In the genomic region with DNA sequence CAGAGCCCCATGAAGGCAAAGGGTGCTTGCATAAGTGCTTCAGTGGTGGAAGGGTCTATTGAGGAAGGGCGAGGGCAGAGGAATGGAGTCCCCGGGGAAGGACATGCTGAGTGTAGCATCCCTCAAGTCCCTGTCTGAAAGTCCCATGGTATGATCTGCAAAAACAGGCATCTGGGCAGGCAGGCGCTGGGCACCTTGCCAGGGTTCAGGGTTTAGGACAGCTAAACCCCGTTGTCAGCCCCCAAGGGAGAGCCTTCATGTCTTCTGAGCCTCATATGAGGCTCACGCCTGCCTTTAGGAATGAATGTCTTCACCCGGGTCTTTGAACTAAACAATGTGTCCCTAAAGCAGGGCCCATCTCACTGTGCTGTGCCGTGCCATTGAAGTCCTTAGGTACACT, we compare ENCODE assay signal across 29 mouse cellular contexts. TPM values are rescaled to one million over a fixed set of nuclear protein-coding genes. Genes with fewer than 3 reads are reported as not detected.
DNase-seq lines count a peak whose midpoint lies in the region; ATAC-seq and TF ChIP-seq lines count a peak whose summit lies in the region.
"Had no signal": no experiment of that assay in that cellular context is flagged by ENCODE, and none has a peak within 500 bp of the region (broad histone marks: within the 10 kb centered on the region; RNA-seq: fewer than 3 reads in every experiment).

No protein-coding gene starts in this region.

- no peak for ATAC-seq in kidney, embryonic 15.5 days (replicated peaks; ENCODE audit: low FRiP score)
- ATAC-seq in lung, embryonic 14.5 days (ENCODE audit: insufficient read depth): no peak
- ATAC-seq: forebrain, embryonic 16.5 days; inflammation-experienced regulatory T-cells, adult 6 months; midbrain, embryonic 13.5 days had no signal

- no peak overlapping the region for H3K4me3 ChIP-seq in gastrocnemius, adult 2 months
- no peak overlapping the region for H3K4me3 ChIP-seq in kidney, embryonic 15.5 days (replicated peaks)
- H3K4me3 ChIP-seq in lung, embryonic 14.5 days (ENCODE audit: low read depth, low read length): no peak overlapping the region
- H3K4me3 ChIP-seq in lung, adult 2 months (replicated peaks; ENCODE audit: extremely low read depth, low read depth, low read length): no peak overlapping the region
- H3K4me3 ChIP-seq: erythroblast, embryonic 14.5 days; heart, adult 2 months; heart, embryonic 13.5 days; hindbrain, embryonic 10.5 days; hindbrain, embryonic 15.5 days; limb, embryonic 12.5 days; liver, embryonic 15.5 days; midbrain, embryonic 13.5 days; neural tube, embryonic 13.5 days had no signal

- no peak overlapping the region for H3K27ac ChIP-seq in gastrocnemius, adult 2 months
- no peak overlapping the region for H3K27ac ChIP-seq in kidney, embryonic 15.5 days
- H3K27ac ChIP-seq in lung, embryonic 14.5 days (ENCODE audit: low read depth): no peak overlapping the region
- H3K27ac ChIP-seq: heart, adult 2 months; heart, embryonic 13.5 days; hindbrain, embryonic 10.5 days; hindbrain, embryonic 15.5 days; limb, embryonic 12.5 days; liver, embryonic 15.5 days; macrophage; midbrain, embryonic 13.5 days; neural tube, embryonic 13.5 days had no signal

- intact Hi-C loops in gastrocnemius, adult 2 months (cut with DNase I): loop anchor here (5.0 kb wide), 1 partner anchor 72 kb away; no protein-coding TSS in a partner anchor

- no peak for TF ChIP-seq POLR2A in lung, adult 2 months (IDR thresholded peaks at IDR 0.05; ENCODE audit: borderline replicate concordance, extremely low read depth, low read depth, low read length)

- H3K4me2 ChIP-seq in kidney, embryonic 15.5 days: no peak overlapping the region
- no peak overlapping the region for H3K4me2 ChIP-seq in lung, embryonic 14.5 days
- H3K4me2 ChIP-seq: heart, embryonic 13.5 days; hindbrain, embryonic 15.5 days; limb, embryonic 12.5 days; liver, embryonic 15.5 days; midbrain, embryonic 13.5 days; neural tube, embryonic 13.5 days had no signal

- H3K36me3 ChIP-seq in kidney, embryonic 15.5 days: no peaks in the 10 kb centered on the region
- no peaks in the 10 kb centered on the region for H3K36me3 ChIP-seq in lung, embryonic 14.5 days (ENCODE audit: insufficient read depth)
- H3K36me3 ChIP-seq: G1E; heart, embryonic 13.5 days; limb, embryonic 12.5 days; liver, embryonic 15.5 days had no signal

- WGBS in kidney, embryonic 15.5 days: 79% methylated on average over 7 of the region's 7 CpGs
- WGBS in lung, embryonic 14.5 days: 69% methylated on average over 7 of the region's 7 CpGs
- 65% methylated on average over 7 of the region's 7 CpGs for WGBS in lung, adult 2 months

- TF ChIP-seq CTCF in gastrocnemius, adult 2 months (IDR thresholded peaks at IDR 0.05): no peak
- TF ChIP-seq CTCF in lung, embryonic 14.5 days (IDR thresholded peaks at IDR 0.05; ENCODE audit: low read depth): no peak
- TF ChIP-seq CTCF in lung, adult 2 months (IDR thresholded peaks at IDR 0.05; ENCODE audit: insufficient read depth, low read length): no peak

- DNase-seq in gastrocnemius, adult 2 months: peak; percentile 36
- no peak for DNase-seq in gastrocnemius, adult 18-20 months (ENCODE audit: low spot score)
- peak; percentile 12 for DNase-seq in kidney, postnatal 14 days
- DNase-seq in lung, embryonic 14.5 days: peak; percentile 5
- DNase-seq in lung, adult 2 months: no peak
- peak; percentile 73 for DNase-seq in MN1 (ENCODE audit: low spot score)
- DNase-seq in right cerebral cortex, postnatal 36 days (ENCODE audit: low spot score in 2 of 2): no peak
- DNase-seq: adrenal gland, postnatal 36 days; cerebellum, adult 2 months; cerebellum, postnatal 14 days; heart, adult 2 months; heart, postnatal 10 days; kidney, adult 2 months; layer of hippocampus, adult 9-11 months; thymus, postnatal 14 days had no signal

- H3K4me1 ChIP-seq in kidney, embryonic 15.5 days: no peaks in the 10 kb centered on the region
- H3K4me1 ChIP-seq in lung, embryonic 14.5 days (ENCODE audit: insufficient read depth): no peaks in the 10 kb centered on the region
- no peaks in the 10 kb centered on the region for H3K4me1 ChIP-seq in lung, adult 2 months (ENCODE audit: control insufficient read depth, insufficient read depth, low read length)
- H3K4me1 ChIP-seq: heart, embryonic 13.5 days; liver, embryonic 15.5 days had no signal

- H3K9me3 ChIP-seq in kidney, embryonic 15.5 days (replicated peaks): no peaks in the 10 kb centered on the region
- H3K9me3 ChIP-seq in lung, embryonic 14.5 days (ENCODE audit: low read depth, low read length): no peaks in the 10 kb centered on the region
- H3K9me3 ChIP-seq: G1E; heart, embryonic 13.5 days; hindbrain, embryonic 10.5 days; hindbrain, embryonic 15.5 days; limb, embryonic 12.5 days; liver, embryonic 15.5 days; midbrain, embryonic 13.5 days; neural tube, embryonic 13.5 days had no signal

- no peaks in the 10 kb centered on the region for H3K27me3 ChIP-seq in kidney, embryonic 15.5 days
- H3K27me3 ChIP-seq in lung, embryonic 14.5 days (ENCODE audit: insufficient read depth, low read length): no peaks in the 10 kb centered on the region
- H3K27me3 ChIP-seq: hindbrain, embryonic 15.5 days; liver, embryonic 15.5 days; midbrain, embryonic 13.5 days; neural tube, embryonic 13.5 days had no signal

- H3K9ac ChIP-seq in kidney, embryonic 15.5 days: no peak overlapping the region
- no peak overlapping the region for H3K9ac ChIP-seq in lung, embryonic 14.5 days
- H3K9ac ChIP-seq: heart, embryonic 13.5 days; hindbrain, embryonic 15.5 days; limb, embryonic 12.5 days; liver, embryonic 15.5 days; midbrain, embryonic 13.5 days; neural tube, embryonic 13.5 days had no signal

RNA-seq across cellular contexts. Expression of a gene that starts 12.2 kb away (rescaled TPM):
- total RNA-seq in gastrocnemius, adult 2 months (2021): under 1 TPM; 0.87 to 0.92 TPM
- 1 to 10 TPM in 1 of 2 experiments, under 1 TPM in 1; 0.88 to 1.4 TPM for total RNA-seq in gastrocnemius, adult 18-20 months (2021)
- 3.1 and 3.4 TPM in 2 replicates for polyA plus RNA-seq in kidney, embryonic 15.5 days (2015; fragmentation: Nextera tagmentation; extraction: Ambion mirVana)
- polyA plus RNA-seq in lung, embryonic 14.5 days (2014; fragmentation: Nextera tagmentation; extraction: Ambion mirVana): 0.60 and 0.61 TPM in 2 replicates
- 2.9 and 3.9 TPM in 2 replicates for polyA plus RNA-seq in lung, adult 2 months (2012; rRNA removed)
- total RNA-seq: megakaryocyte-erythroid progenitor cell, adult 5-6 weeks had no signal
- polyA plus RNA-seq: erythroblast, embryonic 14.5 days; G1E; inflammation-experienced regulatory T-cells, adult 6 months; macrophage had no signal

Comparison
In these comparisons a context has a peak if more than half of its experiments do, and no peak if none do; other contexts are left out.
1. DNase-seq: peak in gastrocnemius, adult 2 months (single experiment), kidney, postnatal 14 days (single experiment), lung, embryonic 14.5 days (single experiment) and MN1 (single experiment); none in gastrocnemius, adult 18-20 months (single experiment), lung, adult 2 months (single experiment) and right cerebral cortex, postnatal 36 days (0 of 2).